Mouse (Mus musculus): Measurements from ENCODE around the gene Mttp.

Gene Mttp

DNA sequence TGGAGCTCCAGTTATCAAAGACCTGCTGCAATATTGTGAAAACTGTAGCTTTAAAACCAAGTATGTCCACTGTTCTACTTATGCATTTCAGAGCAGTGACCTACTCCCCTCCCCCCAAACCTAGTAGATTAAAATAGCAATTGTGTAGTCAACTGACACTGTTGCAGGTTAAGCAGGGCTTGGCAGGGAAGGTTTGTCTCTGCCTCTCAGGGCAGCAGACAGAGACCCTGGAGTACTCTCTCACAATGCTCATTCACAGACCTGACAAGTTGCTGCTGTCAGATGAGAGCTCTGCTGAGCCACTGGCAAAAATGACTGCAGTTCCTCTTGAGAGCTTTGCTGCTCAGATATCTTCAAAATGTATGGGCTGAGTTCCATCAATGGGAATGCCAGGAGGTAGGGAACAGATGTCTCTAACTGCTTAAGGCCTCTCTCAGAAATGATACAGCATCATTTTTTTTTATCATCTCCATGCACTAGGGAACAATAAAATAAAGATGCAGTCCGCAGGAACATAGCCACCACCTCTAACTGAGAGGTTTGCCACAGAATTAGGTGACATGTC lies 61.6 kb downstream of the Mttp start:
- DNase-seq (ENCODE audit: low read depth) = no peak

DNA sequence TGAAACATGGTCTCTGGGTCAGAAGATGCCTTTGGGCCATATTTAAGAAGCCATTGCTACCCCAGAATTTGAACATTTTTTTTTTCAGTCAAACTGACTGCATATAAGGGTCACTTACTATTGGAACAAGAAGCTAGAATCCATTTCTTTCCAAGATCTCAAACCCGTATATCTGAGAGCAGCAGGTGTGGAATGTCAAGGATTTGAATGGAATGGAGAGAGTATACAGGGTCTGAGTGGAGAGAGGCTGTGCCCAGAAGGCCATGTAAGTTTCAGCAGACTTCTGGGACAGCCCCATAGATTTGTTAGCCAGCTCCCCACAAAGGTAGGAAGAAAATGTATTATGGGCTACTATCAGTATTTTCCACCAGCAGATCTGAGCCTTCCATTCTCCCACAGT lies 66.1 kb downstream of the Mttp start:
- DNase-seq (ENCODE audit: low read depth) = no peak

DNA sequence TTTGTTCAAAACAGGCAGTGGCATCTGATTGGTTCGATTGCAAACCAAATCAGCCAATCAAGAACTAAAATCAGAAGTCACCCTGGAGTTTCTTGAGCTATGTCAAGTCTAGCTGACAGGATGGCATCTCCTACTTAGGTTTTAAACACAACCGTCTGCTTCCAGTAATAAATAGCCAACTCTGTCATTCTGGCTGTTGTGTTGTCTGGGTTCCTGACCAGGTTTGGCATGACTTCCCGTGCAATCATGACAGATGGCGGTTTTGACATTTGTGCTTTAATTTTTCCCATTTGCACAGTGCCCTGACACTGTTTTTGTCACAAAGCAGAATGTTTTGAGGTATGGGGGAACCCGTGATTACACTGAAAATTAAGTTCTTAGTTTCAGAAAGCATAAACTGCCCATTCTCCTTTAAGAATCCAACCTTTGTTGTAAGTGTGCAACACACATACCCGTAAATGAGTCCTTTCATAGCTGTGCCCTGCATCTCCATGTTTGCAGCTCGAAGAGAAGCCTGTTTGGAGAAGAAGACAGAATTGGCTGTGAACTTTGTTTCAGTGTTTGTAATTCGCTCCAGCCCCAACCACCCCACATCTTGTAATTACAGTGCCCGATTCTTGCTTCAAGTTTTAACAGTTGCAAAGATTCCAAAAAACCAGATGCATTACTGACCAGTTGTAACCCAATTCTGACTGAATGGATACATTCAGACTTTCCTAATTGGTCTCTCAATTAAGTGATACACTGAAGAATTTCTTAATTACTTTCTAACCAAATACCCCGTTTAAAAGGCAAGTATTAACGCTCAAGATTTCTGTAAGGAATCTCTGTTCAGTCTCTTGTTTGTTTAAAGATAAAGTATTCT lies 67.1 kb downstream of the Mttp start:
- no peak for DNase-seq (ENCODE audit: low read depth)

DNA sequence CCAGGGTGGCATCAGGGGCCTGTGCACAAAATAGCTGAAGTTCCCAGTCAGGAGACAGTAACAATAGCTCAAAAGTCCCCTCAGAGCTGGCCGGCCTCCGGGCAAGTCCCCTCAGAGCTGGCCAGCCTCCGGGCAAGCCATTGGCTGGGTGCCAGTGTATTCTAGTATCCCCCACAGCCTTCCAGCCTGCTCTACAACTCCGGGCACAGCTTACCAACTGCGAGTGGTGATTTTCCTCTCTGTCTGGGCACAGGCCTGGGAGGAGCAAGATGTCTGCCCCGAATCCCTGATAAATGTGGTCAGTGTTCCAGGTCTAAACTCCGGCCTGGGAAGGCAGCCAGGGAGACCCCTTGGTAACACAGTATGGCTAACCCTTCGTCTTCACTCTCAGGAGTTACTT lies 69.6 kb downstream of the Mttp start:
- no peak for DNase-seq (ENCODE audit: low read depth)

DNA sequence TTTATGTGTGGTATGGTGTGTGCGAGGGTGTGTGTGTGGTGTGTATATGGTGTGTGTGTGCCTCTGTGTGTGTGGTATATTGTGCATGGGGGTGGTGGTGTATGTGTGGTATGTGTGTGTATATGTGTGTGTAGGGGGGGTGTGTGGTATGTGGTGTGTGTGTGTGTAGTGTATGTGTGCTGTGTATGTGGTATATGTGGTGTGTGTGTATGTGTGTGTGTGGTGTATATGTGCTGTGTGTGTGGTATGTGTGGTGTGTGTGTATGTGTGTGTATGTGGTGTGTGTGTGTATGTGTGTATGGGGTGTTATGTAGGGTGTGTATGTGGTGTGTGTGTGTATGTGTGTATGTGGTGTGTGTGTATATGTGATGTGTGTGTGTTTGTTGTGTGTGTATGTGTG lies 70.6 kb downstream of the Mttp start:
- DNase-seq (ENCODE audit: low read depth) = no peak

DNA sequence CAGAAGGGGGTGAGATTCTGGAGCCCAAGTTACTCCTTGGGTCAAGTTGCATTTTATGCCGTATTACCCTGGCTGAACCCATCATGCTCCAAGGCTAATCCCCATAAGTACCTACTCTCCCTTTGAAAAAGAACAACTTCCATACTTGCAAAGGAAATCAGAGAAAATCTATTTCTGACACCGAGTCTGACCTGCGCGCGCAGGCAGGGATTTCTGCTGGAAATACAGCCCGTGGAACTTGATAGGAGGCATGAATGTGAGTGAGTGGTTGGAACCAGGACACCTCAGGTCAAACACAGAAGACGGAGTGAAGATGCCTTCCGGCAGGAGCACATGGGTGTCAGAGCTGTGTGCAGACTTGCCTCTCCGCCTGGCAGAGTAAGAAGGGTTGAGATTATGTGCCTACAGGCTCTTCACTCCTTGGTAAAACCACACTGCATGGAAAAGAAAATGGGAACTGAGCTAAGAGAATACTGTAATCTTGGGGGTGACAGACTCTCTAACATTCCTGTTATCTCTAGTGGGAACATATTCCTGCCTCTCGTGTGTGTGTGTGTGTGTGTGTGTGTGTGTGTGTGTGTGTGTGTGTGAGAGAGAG lies 73.2 kb downstream of the Mttp start:
- no peak for DNase-seq (ENCODE audit: low read depth)

DNA sequence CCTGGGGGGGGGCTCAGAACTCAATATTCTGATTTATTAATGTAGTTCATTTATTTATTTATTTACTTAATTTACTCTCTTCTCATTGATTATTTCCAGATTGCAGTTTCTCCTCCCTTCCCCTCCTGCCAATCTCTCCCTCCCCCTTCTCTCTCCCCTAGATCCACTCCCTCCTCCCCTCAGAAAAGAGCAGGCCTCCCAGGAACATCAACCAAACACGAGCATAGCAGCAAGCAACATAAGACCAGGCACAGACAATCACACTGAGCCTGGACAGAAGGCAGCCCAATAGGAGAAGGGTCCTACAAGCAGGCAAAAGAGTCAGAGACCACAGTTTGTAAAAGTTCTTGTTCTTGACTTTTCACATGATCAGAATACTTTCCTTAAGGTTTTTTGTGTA lies 73.8 kb downstream of the Mttp start:
- no peak for DNase-seq (ENCODE audit: low read depth)

DNA sequence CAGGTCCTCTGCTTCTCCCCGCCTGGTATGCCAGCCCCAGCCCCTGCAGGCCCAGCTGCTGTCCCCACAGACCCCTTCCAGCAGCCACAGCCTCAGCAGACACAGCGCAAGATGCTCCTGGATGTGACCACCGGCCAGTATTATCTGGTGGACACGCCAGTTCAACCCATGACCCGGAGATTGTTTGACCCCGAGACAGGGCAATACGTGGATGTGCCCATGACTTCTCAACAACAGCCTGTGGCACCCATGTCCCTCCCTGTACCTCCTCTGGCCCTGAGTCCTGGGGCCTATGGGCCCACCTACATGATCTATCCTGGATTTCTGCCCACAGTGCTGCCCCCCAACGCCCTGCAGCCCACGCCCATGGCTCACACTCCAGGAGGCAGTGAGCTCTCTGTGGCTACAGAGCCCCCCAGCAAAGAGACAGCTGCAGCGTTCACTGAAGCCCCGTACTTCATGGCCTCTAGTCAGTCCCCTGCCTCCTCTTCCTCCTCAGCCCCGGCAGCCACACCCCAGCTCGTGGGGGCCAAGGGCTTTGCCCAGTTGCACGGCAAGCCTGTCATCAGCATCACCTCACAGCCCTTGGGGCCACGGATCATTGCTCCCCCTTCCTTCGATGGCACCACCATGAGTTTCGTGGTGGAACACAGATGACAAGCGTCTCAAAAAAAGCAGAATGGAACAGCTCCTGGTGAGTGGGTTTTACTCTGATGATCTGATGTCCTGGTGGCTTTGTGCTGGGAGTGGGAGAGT lies 74.8 kb downstream of the Mttp start:
- no peak for DNase-seq (ENCODE audit: low read depth)

DNA sequence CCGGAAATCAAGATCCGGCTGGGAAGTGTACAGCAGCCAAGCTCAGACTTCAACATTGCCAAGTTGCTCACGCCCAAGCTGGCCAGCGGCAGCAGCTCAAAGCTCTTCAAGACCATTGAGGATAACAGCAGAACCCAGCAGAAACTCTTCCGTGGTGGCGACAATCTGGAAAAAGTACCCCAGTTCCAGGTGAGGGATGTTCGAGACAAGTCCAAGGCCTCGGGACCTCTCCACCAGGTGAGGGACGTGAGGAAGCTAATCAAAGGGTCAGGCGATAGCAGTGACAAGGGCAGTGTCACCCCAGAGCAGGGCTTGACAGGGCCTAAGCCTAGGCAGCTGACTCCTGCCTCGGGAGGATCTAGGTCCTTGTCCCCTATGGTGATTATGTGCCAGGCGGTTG lies 76.7 kb downstream of the Mttp start:
- no peak for DNase-seq (ENCODE audit: low read depth)

DNA sequence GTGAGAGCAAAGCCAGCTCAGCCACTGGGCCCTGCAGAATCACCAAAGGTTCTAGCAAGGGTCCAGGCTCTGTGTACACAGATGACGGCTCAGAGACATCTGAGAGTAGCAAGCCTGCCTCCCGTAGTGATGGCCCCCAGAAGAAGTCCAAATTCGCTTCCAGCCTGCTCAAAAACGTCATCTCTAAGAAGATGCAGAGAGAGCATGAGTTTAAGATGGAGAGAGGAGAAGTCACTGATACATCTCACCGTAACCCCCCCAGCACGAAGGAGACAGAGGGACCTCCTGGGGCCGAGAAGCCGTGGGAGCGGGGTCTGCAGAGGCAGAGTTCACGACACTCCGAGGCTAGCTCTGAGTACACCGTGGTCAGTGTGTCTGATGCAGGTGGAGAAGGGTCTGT lies 77.5 kb downstream of the Mttp start, which contains the start of gene Gm5105:
TSS of gene Gm5105 (minus strand) at position 101 of the 400 bp plus-strand sequence.
- DNase-seq (ENCODE audit: low read depth) = no peak

DNA sequence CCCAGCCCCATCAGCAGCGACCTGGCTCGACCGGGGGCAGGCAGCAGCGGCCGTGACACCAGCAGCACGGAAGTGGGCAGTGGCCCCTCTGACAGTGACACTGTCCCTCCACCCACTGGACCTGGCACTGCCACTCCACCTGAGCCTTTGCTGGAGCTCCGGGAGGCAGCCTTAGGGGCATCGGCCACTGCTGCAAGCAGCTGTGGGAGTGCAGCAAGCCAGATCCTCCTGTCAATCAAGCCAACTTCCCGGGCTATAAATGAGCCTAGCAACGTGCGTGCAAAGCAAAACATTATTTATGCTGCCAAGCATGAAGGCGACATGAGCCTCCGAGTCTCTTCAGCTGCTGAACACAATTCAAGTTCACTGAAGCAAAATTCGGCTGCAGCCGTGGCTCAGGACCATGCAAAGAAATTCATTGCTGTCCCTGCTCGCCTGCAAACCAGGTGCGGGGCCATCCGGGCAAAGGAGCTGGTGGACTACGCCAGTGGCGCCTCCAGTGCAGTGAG lies 78.4 kb downstream of the Mttp start:
- DNase-seq (ENCODE audit: low read depth) = no peak

DNA sequence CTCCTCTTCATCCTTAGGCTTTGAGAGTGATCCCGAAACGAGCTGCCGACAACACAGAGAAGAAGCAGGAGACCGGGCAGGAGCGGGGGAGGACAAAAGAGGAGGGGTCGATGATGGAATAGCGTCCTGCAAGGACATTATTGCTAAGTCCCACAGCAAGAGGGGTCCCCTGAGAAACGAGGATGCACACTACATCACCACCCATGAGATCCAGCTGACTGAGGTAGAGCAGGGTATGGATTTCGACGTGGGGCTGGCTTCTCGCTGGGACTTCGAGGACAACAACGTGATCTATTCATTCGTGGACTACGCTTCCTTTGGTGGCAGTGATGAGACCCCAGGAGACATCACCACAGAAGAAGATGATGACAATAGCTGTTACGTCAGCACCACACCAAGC lies 78.8 kb downstream of the Mttp start:
- DNase-seq (ENCODE audit: low read depth) = no peak

DNA sequence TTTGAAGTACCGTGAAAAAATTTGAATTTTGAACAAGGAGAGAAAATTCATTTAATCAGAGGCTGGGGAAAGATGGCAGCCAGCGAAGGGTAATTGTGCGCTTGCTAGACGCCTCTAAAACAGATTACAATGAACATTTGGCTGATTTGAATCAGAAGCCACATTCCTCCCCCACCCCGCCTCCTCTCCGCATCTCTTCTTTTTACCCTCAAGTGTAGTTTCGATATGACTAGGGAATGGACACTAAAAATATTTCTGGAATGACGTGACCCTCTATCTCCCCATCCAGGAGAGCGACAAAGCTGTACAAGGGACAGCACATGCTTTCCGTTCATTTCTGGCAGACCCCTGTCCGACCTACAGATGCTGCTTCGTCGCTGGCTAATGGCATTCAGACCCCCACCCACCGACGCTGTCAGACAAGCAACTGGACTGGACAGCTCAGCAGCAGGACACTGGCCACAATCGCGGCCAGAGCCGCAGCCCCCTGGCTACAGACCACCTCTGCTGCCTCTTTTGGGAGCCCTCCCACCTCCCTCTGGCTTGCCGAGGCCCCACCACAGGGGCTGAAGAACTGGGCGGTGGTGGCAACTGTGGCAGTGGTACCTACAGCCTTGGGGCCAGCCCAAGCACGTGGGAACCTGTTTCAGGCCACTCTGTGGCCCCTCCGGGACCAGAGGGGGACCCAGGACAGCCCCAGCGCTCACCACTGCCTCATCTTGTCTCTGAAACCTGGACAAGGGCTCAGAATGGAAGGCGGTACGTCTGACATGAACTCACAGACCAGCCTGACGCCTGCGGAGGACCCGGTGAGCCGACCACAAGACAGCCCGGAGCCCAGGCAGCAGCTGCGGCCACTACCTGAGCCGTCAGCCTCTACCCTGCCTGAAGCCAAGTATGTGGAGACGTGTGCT lies 79.8 kb downstream of the Mttp start, which contains the start of gene 1110002E22Rik:
TSS of gene 1110002E22Rik (plus strand) at position 321 of the 914 bp plus-strand sequence.
- DNase-seq (ENCODE audit: low read depth) = no peak

DNA sequence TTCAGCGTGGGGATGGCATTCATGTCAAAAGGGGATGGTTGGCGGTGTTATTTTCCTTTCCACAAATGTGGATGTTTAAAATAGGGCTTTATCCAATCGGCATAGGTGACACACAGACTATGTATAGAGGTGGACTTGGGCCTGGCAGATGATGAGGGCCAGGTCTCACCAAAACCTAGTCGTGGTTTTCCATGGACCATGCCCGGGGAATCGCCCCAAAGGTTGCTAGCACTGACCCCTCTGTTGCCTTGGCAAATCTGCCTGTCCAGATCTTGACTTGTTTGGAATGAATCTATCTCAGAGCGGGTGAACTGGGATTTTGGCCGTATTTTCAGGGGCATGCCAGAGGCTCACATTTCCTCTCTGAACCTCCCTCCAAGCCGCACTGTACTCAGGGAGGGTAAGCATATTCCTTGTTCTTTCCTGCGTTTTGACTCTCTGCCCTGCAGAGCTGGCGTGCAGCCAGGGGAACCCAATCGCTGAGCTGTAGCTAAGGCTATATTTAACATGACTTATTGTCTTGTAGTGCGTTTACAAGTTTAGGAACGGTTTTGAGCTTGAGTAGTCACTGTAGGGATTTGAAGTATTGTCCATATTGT lies 80.9 kb downstream of the Mttp start:
- DNase-seq (ENCODE audit: low read depth) = peak; percentile 62

DNA sequence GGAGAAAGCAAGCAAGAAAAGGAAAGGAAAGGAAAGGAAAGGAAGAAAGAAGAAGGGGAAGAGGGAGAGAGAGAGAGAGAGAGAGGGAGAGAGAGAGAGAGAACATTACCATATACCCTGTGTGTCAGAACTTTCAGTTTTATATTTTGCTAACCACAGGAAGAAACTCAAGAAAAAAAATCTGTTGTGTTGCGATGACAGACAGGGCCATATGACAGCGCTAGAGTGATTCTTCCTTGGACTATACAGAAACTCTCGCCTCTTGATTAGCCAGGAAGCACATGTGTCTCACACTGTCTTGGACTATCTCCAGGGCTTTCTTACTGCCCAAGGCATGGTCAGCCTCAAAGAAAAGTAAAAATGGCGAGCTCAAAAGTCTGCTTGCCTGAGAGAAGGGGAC lies 82.1 kb downstream of the Mttp start:
- peak; percentile 27 for DNase-seq (ENCODE audit: low read depth)

DNA sequence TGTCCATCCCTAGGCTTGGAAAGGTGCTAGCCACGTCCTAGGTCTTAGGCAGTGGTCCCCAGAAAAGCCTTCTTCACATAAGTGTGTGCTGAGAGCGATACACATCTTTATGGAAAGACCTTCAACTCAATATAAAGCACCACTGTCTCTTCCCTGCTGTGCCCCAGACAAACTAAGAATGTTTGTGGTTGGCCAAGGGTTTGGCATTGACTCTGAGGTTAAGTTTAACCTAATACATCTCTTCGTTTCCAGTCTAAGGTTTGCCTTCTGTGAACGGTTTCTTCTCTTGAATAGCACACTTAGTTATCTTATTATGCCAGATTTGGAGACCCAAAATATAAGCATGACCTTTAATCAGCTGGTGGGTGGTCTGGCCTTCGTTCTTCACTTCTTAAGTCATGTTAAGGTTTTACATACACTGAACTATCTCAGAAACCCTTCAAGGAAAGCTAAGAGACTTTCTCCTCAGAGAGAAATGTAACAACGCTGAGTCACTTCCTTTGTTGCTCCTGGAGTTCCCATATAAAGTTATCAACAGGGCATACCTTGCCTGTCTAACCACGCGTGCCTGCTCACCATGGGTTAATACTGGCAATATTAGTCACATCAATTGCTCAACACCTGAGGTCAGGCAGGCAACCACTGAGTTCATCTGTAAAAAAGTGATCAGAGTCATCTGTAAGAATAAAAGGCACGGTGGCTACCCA lies 83.4 kb downstream of the Mttp start:
- DNase-seq (ENCODE audit: low read depth) = peak; percentile 54

DNA sequence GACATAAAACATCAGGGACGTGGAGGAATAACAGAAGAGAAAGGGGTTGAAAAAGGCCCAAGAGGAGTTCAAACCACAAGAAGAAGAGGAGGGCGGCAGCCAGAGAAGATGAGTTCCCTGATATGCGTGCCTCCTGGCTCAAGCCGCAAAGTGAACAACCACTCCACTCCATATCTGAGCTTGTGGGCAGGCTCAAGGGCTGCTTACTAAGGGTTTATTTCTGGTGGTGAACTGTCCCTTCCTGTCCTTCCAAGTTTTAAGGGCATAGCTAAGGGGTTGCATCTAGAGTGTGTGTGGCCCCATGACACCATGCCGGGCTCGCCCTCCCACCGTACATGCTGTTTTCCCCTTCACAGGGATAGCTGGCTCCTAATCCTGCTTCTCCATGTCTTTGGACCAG lies 84.3 kb downstream of the Mttp start:
- no peak for DNase-seq (ENCODE audit: low read depth)

DNA sequence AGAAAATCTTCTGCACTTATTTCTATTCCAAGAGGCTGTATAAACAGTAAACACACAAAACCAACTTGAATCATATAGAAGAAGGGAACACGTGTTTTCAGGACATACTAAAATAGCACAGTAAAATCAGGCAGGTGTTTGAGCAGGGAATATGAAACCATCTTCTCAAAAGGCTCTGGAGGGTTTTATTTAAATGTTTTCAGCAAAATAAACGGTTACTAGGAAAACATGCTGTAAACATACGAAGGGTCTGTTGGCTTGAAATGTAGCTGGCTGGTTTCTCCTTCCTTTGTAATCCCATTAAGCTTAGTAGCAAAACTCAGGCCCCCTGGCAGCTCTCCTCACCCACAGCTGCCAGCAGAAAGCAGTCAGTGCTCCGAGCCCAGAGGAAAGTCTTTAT lies 86.5 kb downstream of the Mttp start:
- DNase-seq (ENCODE audit: low read depth) = no peak

DNA sequence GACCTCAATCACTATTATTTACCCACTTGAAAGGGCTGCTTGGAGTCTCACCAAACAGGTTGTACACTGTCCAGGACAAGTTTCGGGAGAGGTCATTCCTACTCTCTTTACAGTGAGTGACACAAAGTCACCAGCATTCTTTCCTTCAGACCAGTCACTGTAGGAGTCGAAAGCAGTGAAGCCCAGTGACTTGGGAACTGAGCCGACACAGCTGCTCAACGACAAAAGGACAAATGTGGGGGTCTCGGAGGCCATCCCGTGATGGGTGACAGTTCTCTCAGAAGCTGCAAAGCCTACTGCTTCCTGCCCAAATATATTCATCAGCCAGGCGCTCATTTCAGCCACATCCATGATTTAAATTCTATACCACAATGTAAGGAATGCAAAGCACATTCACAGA lies 87.8 kb downstream of the Mttp start:
- DNase-seq (ENCODE audit: low read depth) = no peak

DNA sequence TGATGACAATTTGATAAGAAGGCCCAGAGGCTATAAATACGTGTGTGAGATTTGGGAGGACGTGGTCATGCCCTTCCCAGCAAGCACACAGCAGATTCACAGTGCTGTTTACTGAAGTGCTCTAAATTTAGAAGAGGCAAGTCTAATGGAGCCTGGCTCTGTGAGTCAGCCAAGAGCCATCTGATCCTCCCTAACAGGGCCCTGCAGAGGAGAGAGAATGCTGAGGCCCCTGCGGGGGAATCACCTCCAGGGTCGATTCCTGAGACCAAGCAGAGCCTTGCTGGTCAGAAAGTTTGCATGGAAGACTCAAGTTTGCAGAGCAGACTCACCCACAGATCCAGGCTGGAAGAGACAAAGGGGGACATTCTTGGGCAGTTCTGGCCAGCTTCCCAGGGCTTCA lies 90.8 kb downstream of the Mttp start:
- peak; percentile 88 for DNase-seq (ENCODE audit: low read depth)

Measured in NIH3T3 (cell line).